Mouse (Mus musculus) embryonic fibroblast, embryonic 13.5 days (primary cell): ENCODE results near the gene Eif1ad. TPM values are rescaled to one million over a fixed set of nuclear protein-coding genes. Genes with fewer than 3 reads are reported as not detected.

Experiments
- H3K27ac ChIP-seq: 2 replicates; pipeline ENCODE4 v1.5.1; 2012; ENCODE audit warnings: low read length, control low read depth, inconsistent platforms; ENCODE audit not compliant: insufficient read depth
- H3K4me1 ChIP-seq: 2 replicates; pipeline ENCODE4 v1.6.1; 2011; ENCODE audit warnings: low read length; ENCODE audit not compliant: control insufficient read depth, insufficient read depth
- H3K4me3 ChIP-seq: 2 replicates; pipeline ENCODE4 v1.5.1; 2011; ENCODE audit warnings: mild to moderate bottlenecking, control low read depth, low read length; ENCODE audit not compliant: insufficient read depth
- CTCF ChIP-seq: IDR thresholded peaks from 2 replicates; pipeline ENCODE4 v1.5.1; 2011; ENCODE audit warnings: mild to moderate bottlenecking, control low read depth, low read length, moderate library complexity, borderline replicate concordance; ENCODE audit not compliant: insufficient read depth
- POLR2A ChIP-seq: IDR thresholded peaks from 2 replicates; pipeline ENCODE4 v1.6.1; 2011; ENCODE audit warnings: low read depth, mild to moderate bottlenecking, control low read depth, low read length, moderate library complexity
- polyA plus RNA-seq: library from polyadenylated mRNA; stranded (reverse); fragments of >200 nt; gene quantifications from 2 replicates; pipeline ENCODE4 v1.2.4, GENCODE M21; 2011; ENCODE audit warnings: low read depth; ENCODE audit not compliant: missing spikeins, insufficient read length

The Eif1ad gene
- polyA plus RNA-seq, 1 experiment: 26.6 TPM

DNA sequence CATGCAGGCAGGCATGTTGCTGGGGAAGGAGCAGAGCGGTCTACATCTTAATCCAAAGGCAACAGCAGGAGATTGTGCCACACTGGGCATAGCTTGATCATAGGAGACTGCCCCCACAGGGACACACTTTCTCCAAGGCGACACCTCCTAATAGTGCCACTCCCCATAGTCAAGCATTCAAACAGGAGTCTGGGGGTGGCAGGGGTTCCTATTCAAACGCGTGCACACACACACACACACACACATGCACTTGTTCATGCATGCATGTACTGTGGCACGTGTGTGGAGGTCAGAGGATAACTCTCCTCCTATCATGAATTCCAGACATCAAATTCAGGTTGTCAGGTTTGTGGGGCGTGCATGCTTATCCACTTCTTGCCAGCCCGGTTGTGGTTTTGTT is 6.2 kb downstream of the Eif1ad start:
- Histone ChIP-seq H3K4me1 (peaks cover 6% of the 10 kb centered on the region; the same call in 1 of the 2 replicates), H3K4me3 (no peak overlapping the region), H3K27ac (no peak overlapping the region)
- TF ChIP-seq CTCF (no peak), POLR2A (no peak)

GRCm38 (mm10) chr19:5374177-5374576 is 7.6 kb downstream of the Eif1ad start:
- TF ChIP-seq POLR2A (no peak), CTCF (no peak)
- no peak overlapping the region for H3K27ac ChIP-seq
- no peak overlapping the region for H3K4me3 ChIP-seq
- no peaks in the 10 kb centered on the region for H3K4me1 ChIP-seq

DNA sequence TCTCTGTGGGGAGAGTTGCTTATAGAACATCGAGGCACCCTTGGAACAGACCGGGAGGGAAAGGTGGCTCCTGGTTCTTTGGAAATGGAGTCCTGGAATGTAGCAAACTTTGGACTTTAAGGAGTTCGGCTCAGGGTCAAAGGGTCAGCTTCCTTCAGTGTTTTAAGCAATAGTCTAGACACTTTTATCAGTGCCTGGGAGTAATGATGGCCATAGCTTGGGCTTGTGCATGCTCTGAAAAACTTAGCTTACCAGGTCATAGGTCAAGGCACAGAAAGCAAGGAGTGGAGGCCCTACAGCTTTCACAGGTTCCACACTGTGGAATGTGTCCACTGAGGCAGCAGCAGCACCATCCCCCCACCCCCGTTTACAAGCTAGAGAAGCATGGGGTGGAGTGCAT is 8.2 kb downstream of the Eif1ad start:
- H3K4me3 ChIP-seq: no peak overlapping the region
- no peaks in the 10 kb centered on the region for H3K4me1 ChIP-seq
- H3K27ac ChIP-seq: no peak overlapping the region
- TF ChIP-seq POLR2A (no peak), CTCF (no peak)

GRCm38 (mm10) chr19:5377446-5377845 is 10.9 kb downstream of the Eif1ad start:
- Histone ChIP-seq H3K4me3 (no peak overlapping the region), H3K27ac (no peak overlapping the region), H3K4me1 (no peaks in the 10 kb centered on the region)
- no peak for TF ChIP-seq POLR2A
- TF ChIP-seq CTCF: no peak

GRCm38 (mm10) chr19:5383326-5383725 is 16.8 kb downstream of the Eif1ad start:
- no peak overlapping the region for H3K27ac ChIP-seq
- no peaks in the 10 kb centered on the region for H3K4me1 ChIP-seq
- TF ChIP-seq CTCF (no peak), POLR2A (no peak)
- no peak overlapping the region for H3K4me3 ChIP-seq

GRCm38 (mm10) chr19:5384715-5385114 is 18.2 kb downstream of the Eif1ad start:
- no peak overlapping the region for H3K4me3 ChIP-seq
- H3K27ac ChIP-seq: no peak overlapping the region
- no peaks in the 10 kb centered on the region for H3K4me1 ChIP-seq
- TF ChIP-seq CTCF: no peak
- no peak for TF ChIP-seq POLR2A

DNA sequence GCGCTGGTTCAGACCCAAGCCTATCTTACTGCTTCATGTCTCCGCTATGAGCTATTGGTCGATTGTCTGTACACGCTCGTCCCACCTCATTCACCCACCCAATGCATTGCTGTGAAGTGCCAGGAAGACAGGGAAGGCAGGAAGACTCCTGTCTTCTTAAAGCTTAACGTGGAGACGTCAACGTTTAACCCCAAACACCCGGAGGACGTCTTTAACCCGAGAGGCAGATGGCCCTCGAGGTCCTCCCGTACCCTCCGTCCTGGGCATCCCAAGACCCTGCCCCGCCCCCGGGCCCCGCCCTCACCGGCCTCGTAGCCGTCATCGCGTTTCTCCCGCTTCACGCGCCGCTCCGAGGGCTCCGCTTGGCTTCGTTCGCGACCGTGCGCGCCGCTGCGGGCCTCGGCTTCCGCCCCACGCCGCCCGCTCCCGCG is 21.5 kb downstream of the Eif1ad start:
- Histone ChIP-seq H3K4me3 (peak overlapping the region; percentile 82), H3K27ac (peak overlapping the region; percentile 36), H3K4me1 (no peaks in the 10 kb centered on the region)
- 0 out of 2 replicates have a peak, but pooled peaks have one; percentile 3 for TF ChIP-seq POLR2A
- no peak for TF ChIP-seq CTCF

DNA sequence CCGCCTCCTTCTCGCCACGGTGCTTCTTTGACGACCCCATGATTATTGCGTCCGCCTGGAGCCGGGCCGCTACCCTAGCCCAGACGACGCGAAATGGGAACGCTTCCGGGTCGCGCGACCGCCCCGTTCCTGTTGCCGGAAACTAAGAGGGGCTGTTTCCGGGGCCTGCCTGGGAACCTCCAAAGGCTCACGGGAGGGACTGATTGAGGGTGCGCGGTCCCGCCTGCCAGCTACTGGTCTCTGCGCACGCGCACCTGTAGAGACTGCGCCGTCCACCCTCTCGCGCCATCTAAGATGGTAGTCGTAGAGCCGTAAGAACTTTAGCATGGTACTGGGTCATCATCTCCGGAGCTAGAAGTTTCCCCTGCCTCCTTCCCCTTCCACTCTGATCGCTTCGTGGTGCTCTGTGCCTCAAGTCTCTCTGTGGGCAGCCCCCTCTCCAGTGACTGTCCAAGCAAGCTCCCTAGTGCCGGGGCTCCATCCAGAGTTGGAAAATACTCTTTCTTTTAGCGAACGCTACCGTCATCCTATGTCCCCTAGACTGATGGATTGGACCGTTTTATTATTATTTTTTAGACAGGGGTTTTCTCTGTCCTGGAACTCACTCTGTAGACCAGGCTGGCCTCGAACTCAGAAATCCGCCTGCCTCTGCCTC is 22.2 kb downstream of the Eif1ad start, which contains the start of gene Sart1:
Sart1 (minus strand) TSS at position 116 of the 655 bp plus-strand sequence.
- no peaks in the 10 kb centered on the region for H3K4me1 ChIP-seq
- H3K27ac ChIP-seq: peak within 1 kb of the TSS; percentile 53
- H3K4me3 ChIP-seq: peak within 1 kb of the TSS; percentile 82
- no peak for TF ChIP-seq CTCF
- peak; percentile 98 for TF ChIP-seq POLR2A

GRCm38 (mm10) chr19:5389647-5390046 is 23.1 kb downstream of the Eif1ad start:
- Histone ChIP-seq H3K4me3 (peak overlapping the region; percentile 81), H3K4me1 (no peaks in the 10 kb centered on the region), H3K27ac (no peak overlapping the region)
- TF ChIP-seq CTCF: no peak
- TF ChIP-seq POLR2A: peak; percentile 54; the same call in 1 of the 2 replicates

- TF ChIP-seq CTCF (no peak), POLR2A (no peak)
Observed at GRCm38 (mm10) chr19:5390416-5390815, 23.9 kb downstream of the Eif1ad start.

GRCm38 (mm10) chr19:5392892-5393291 is 26.4 kb downstream of the Eif1ad start:
- Histone ChIP-seq H3K4me1 (no peaks in the 10 kb centered on the region), H3K4me3 (no peak overlapping the region), H3K27ac (no peak overlapping the region)
- TF ChIP-seq CTCF (no peak), POLR2A (no peak)

More at GRCm38 (mm10) chr19:5390416-5390815, 23.9 kb downstream of the Eif1ad start:
- no peaks in the 10 kb centered on the region for H3K4me1 ChIP-seq
- H3K27ac ChIP-seq: no peak overlapping the region
- H3K4me3 ChIP-seq: 0 out of 2 replicates have a peak overlapping the region, but pooled peaks have one; percentile 81
